Mouse (Mus musculus) cerebellum, postnatal 4 days (tissue): ENCODE measurements around the gene Trip4.
"Not testable (repeated sequence)": the region's sequence is repeated elsewhere in the genome, so short reads cannot be mapped to it uniquely, and the experiment has no call there.

Experiments used
- DNase-seq, 2 experiments: peaks; one replicate each; pipeline ENCODE4 v3.0.0; 2022; ENCODE audit warnings: low spot score in 2 of 2, mixed read lengths in 1 of 2

The Trip4 gene

GRCm38 (mm10) chr9:65794313-65794712, 114.3 kb downstream of the Trip4 start:
- DNase-seq, result no peak

- DNase-seq, result no peak
Measured at GRCm38 (mm10) chr9:65793506-65793905, 115.1 kb downstream of the Trip4 start.

GRCm38 (mm10) chr9:65793086-65793485, 115.5 kb downstream of the Trip4 start:
- DNase-seq, result peak in 1 of 2 experiments; percentile 38

- no peak for DNase-seq
Measured at GRCm38 (mm10) chr9:65791846-65792245, 116.7 kb downstream of the Trip4 start.

GRCm38 (mm10) chr9:65791106-65791505, 117.5 kb downstream of the Trip4 start:
- no peak for DNase-seq

- DNase-seq, result no peak
Measured at GRCm38 (mm10) chr9:65789788-65790187, 118.8 kb downstream of the Trip4 start.

GRCm38 (mm10) chr9:65788556-65788955, 120.0 kb downstream of the Trip4 start:
- no peak for DNase-seq

- DNase-seq, result no peak
Measured at GRCm38 (mm10) chr9:65787829-65788344, 120.7 kb downstream of the Trip4 start.

GRCm38 (mm10) chr9:65786885-65787787, 121.5 kb downstream of the Trip4 start:
- DNase-seq, result peak in 1 of 2 experiments; percentile 46

- no peak for DNase-seq
Measured at GRCm38 (mm10) chr9:65785772-65786368, 122.7 kb downstream of the Trip4 start.

DNA sequence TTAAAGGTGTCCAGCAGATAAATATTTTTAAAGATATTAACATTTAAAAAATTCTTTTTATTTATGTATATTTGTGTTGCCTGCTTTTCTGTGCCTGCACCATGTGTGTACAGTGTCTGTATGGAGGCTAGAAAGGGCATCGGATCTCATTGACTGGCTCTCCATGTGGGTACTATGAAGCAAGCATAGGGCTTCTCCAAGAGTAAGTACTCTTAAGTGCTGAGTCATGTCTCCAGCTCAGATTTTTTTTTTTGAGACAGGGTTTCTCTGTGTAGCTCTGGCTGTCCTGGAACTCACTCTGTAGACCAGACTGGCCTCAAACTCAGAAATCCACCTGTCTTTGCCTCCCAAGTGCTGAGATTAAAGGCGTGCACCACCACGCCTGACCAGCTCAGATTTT, 129.0 kb downstream of the Trip4 start:
- DNase-seq, result not testable (repeated sequence)
